In the genomic region with DNA sequence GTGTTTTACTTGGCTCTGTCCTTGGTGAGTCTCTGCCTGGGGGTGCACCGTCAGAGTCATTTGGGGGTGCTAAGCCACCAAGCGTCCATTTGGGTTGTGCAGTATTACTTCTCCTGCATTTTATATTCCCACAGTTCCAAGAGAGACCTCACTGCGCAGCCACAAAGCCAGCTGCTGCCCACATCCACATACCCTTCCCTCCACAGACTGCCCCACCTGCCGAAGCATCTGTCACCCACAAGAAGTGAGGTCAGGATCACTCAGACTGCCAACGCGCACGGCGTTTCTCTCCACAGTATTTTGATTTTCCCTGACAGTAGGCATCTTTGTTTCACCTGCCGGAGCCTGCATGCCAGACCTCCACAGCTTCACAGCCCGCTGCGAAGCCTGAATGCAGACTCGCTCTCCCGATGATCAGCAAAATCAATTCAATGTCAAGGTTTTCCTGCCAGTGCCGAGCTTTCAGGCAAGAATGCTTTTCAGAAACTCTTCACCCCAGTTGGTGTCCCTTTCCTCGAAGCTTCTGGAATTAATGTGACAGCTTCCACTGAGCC, we compare ENCODE assay signal across 25 mouse cellular contexts. TPM values are rescaled to one million over a fixed set of nuclear protein-coding genes. Genes with fewer than 3 reads are reported as not detected.
A peak's percentile ranks its signal among the peaks of the same experiment; 100 is the strongest.
DNase-seq lines count a peak whose midpoint lies in the region; ATAC-seq and TF ChIP-seq lines count a peak whose summit lies in the region.
"Had no signal": no experiment of that assay in that cellular context is flagged by ENCODE, and none has a peak within 500 bp of the region (broad histone marks: within the 10 kb centered on the region; RNA-seq: fewer than 3 reads in every experiment).

No protein-coding gene starts in this region.

- H3K36me3 ChIP-seq in forebrain, embryonic 12.5 days (replicated peaks) = no peaks in the 10 kb centered on the region
- H3K36me3 ChIP-seq in forebrain, embryonic 10.5 days (replicated peaks) = no peaks in the 10 kb centered on the region
- H3K36me3 ChIP-seq in forebrain, postnatal 0 days (ENCODE audit: insufficient read depth) = no peaks in the 10 kb centered on the region
- no peaks in the 10 kb centered on the region for H3K36me3 ChIP-seq in midbrain, embryonic 13.5 days
- H3K36me3 ChIP-seq: heart, embryonic 12.5 days; liver, embryonic 15.5 days had no signal

- ATAC-seq in forebrain, embryonic 12.5 days (ENCODE audit: low FRiP score) = no peak
- peak; percentile 54 for ATAC-seq in forebrain, postnatal 0 days
- ATAC-seq in midbrain, embryonic 13.5 days = no peak
- ATAC-seq: intestine, embryonic 16.5 days; lung, postnatal 0 days had no signal

- H3K27ac ChIP-seq in forebrain, embryonic 12.5 days = peak overlapping the region; percentile 3; the same call in 1 of the 2 replicates
- H3K27ac ChIP-seq in forebrain, embryonic 10.5 days = no peak overlapping the region
- H3K27ac ChIP-seq in forebrain, postnatal 0 days (ENCODE audit: low read depth, low read length) = no peak overlapping the region
- peak overlapping the region; percentile 41 for H3K27ac ChIP-seq in midbrain, embryonic 13.5 days
- H3K27ac ChIP-seq: liver, embryonic 15.5 days had no signal

- no peak for TF ChIP-seq CTCF in forebrain, postnatal 0 days (IDR thresholded peaks at IDR 0.05; ENCODE audit: low read depth)

- H3K9me3 ChIP-seq in forebrain, embryonic 12.5 days = no peaks in the 10 kb centered on the region
- no peaks in the 10 kb centered on the region for H3K9me3 ChIP-seq in forebrain, embryonic 10.5 days
- no peaks in the 10 kb centered on the region for H3K9me3 ChIP-seq in forebrain, postnatal 0 days (ENCODE audit: low read length)
- H3K9me3 ChIP-seq in midbrain, embryonic 13.5 days = no peaks in the 10 kb centered on the region
- H3K9me3 ChIP-seq: heart, embryonic 12.5 days; liver, embryonic 15.5 days had no signal

- no peaks in the 10 kb centered on the region for H3K27me3 ChIP-seq in forebrain, embryonic 12.5 days
- no peaks in the 10 kb centered on the region; the same call in 1 of the 2 replicates for H3K27me3 ChIP-seq in forebrain, embryonic 10.5 days (ENCODE audit: poor library complexity, severe bottlenecking)
- H3K27me3 ChIP-seq in forebrain, postnatal 0 days (ENCODE audit: insufficient read depth, low read length) = no peaks in the 10 kb centered on the region
- no peaks in the 10 kb centered on the region for H3K27me3 ChIP-seq in midbrain, embryonic 13.5 days
- H3K27me3 ChIP-seq: liver, embryonic 15.5 days had no signal

- peaks cover 19% of the 10 kb centered on the region for H3K4me1 ChIP-seq in forebrain, embryonic 12.5 days
- no peaks in the 10 kb centered on the region for H3K4me1 ChIP-seq in forebrain, embryonic 10.5 days
- H3K4me1 ChIP-seq in forebrain, postnatal 0 days (ENCODE audit: insufficient read depth) = peaks cover 11% of the 10 kb centered on the region; the same call in 1 of the 2 replicates
- H3K4me1 ChIP-seq in midbrain, embryonic 13.5 days (replicated peaks) = peaks cover 30% of the 10 kb centered on the region
- H3K4me1 ChIP-seq: liver, embryonic 15.5 days had no signal

- no peak for DNase-seq in forebrain, embryonic 10.5 days (ENCODE audit: extremely low spot score, low spot score)
- peak; percentile 43 for DNase-seq in brain, adult 2 months (ENCODE audit: low read depth, low spot score)
- DNase-seq in forebrain, postnatal 0 days = no peak
- DNase-seq in urinary bladder, adult 18-20 months (ENCODE audit: low spot score in 2 of 2) = no peak
- DNase-seq in left cerebral cortex, adult 9 months (ENCODE audit: low spot score in 2 of 2) = no peak
- DNase-seq in frontal cortex, postnatal 10 days (ENCODE audit: low spot score in 2 of 2) = no peak
- DNase-seq: adrenal gland, postnatal 14 days; B cell, adult 2 months; heart, postnatal 36 days; spleen, adult 18-20 months; thymus, adult 2 months had no signal

- no peak overlapping the region for H3K4me3 ChIP-seq in forebrain, embryonic 12.5 days (replicated peaks)
- no peak overlapping the region for H3K4me3 ChIP-seq in forebrain, embryonic 10.5 days
- H3K4me3 ChIP-seq in forebrain, postnatal 0 days (ENCODE audit: low read depth, low read length) = no peak overlapping the region
- H3K4me3 ChIP-seq in midbrain, embryonic 13.5 days (replicated peaks) = no peak overlapping the region
- H3K4me3 ChIP-seq: erythroblast, embryonic 14.5 days; heart, embryonic 12.5 days; liver, embryonic 15.5 days; myocyte had no signal

- H3K4me2 ChIP-seq in forebrain, embryonic 12.5 days = no peak overlapping the region
- H3K4me2 ChIP-seq in forebrain, postnatal 0 days (ENCODE audit: low read depth) = no peak overlapping the region
- H3K4me2 ChIP-seq in midbrain, embryonic 13.5 days (replicated peaks) = peak overlapping the region; percentile 15; the same call in 1 of the 2 replicates
- H3K4me2 ChIP-seq: heart, embryonic 12.5 days; liver, embryonic 15.5 days had no signal

- no peak overlapping the region for H3K9ac ChIP-seq in forebrain, embryonic 12.5 days
- no peak overlapping the region for H3K9ac ChIP-seq in forebrain, postnatal 0 days
- no peak overlapping the region for H3K9ac ChIP-seq in midbrain, embryonic 13.5 days (replicated peaks)
- H3K9ac ChIP-seq: heart, embryonic 12.5 days; liver, embryonic 15.5 days had no signal

- WGBS in forebrain, embryonic 12.5 days = 70% methylated on average over 15 of the region's 15 CpGs
- 83% methylated on average over 15 of the region's 15 CpGs for WGBS in forebrain, embryonic 10.5 days
- WGBS in forebrain, postnatal 0 days = 29% methylated on average over 15 of the region's 15 CpGs
- WGBS in midbrain, embryonic 13.5 days = 49% methylated on average over 15 of the region's 15 CpGs

RNA-seq across cellular contexts. Expression of a gene that starts 15.7 kb away (rescaled TPM):
- polyA plus RNA-seq in forebrain, embryonic 12.5 days (2016; fragmentation: Nextera tagmentation; extraction: Ambion mirVana) = 8.0 and 9.4 TPM in 2 replicates
- 5.2 and 5.3 TPM in 2 replicates for polyA plus RNA-seq in forebrain, embryonic 10.5 days (2016; fragmentation: Nextera tagmentation; extraction: Ambion mirVana)
- total RNA-seq in forebrain, postnatal 0 days (2014; rRNA removed) = 49.7 and 56.3 TPM in 2 replicates
- polyA plus RNA-seq in forebrain, postnatal 0 days (2015; fragmentation: Nextera tagmentation; extraction: Ambion mirVana) = 5.9 and 12.3 TPM in 2 replicates
- 15.1 and 16.5 TPM in 2 replicates for polyA plus RNA-seq in midbrain, embryonic 13.5 days (2015; fragmentation: Nextera tagmentation; extraction: Ambion mirVana)
- polyA plus RNA-seq: myocyte had no signal

RNA-seq across cellular contexts. Expression of a gene that starts 38.6 kb away (rescaled TPM):
- polyA plus RNA-seq in forebrain, embryonic 12.5 days (2016; fragmentation: Nextera tagmentation; extraction: Ambion mirVana) = not detected in 2 replicates
- not detected in 2 replicates for polyA plus RNA-seq in forebrain, embryonic 10.5 days (2016; fragmentation: Nextera tagmentation; extraction: Ambion mirVana)
- not detected in 2 replicates for total RNA-seq in forebrain, postnatal 0 days (2014; rRNA removed)
- polyA plus RNA-seq in forebrain, postnatal 0 days (2015; fragmentation: Nextera tagmentation; extraction: Ambion mirVana) = not detected in 2 replicates
- not detected in 2 replicates for polyA plus RNA-seq in midbrain, embryonic 13.5 days (2015; fragmentation: Nextera tagmentation; extraction: Ambion mirVana)
- total RNA-seq: adrenal gland, postnatal 14 days; gastrocnemius, adult 18-20 months; granulocyte monocyte progenitor cell, adult 5-6 weeks; heart, postnatal 36 days; megakaryocyte, adult 5-6 weeks had no signal
- polyA plus RNA-seq: erythroblast, embryonic 14.5 days; heart, embryonic 12.5 days; intestine, embryonic 16.5 days; kidney, embryonic 16.5 days; limb, embryonic 14.5 days; liver, embryonic 15.5 days; lung, postnatal 0 days; myocyte; stomach, embryonic 14.5 days had no signal

RNA-seq across cellular contexts. Expression of a gene that starts 50.1 kb away (rescaled TPM):
- polyA plus RNA-seq in forebrain, embryonic 12.5 days (2016; fragmentation: Nextera tagmentation; extraction: Ambion mirVana) = 0.95 and 1.1 TPM in 2 replicates
- polyA plus RNA-seq in forebrain, embryonic 10.5 days (2016; fragmentation: Nextera tagmentation; extraction: Ambion mirVana) = 1.0 TPM in 2 replicates
- total RNA-seq in forebrain, postnatal 0 days (2014; rRNA removed) = 0.81 and 2.0 TPM in 2 replicates
- polyA plus RNA-seq in forebrain, postnatal 0 days (2015; fragmentation: Nextera tagmentation; extraction: Ambion mirVana) = 1.6 and 1.7 TPM in 2 replicates
- 0.27 and 0.42 TPM in 2 replicates for polyA plus RNA-seq in midbrain, embryonic 13.5 days (2015; fragmentation: Nextera tagmentation; extraction: Ambion mirVana)
- total RNA-seq: granulocyte monocyte progenitor cell, adult 5-6 weeks; megakaryocyte, adult 5-6 weeks had no signal
- polyA plus RNA-seq: erythroblast, embryonic 14.5 days; liver, embryonic 15.5 days had no signal

Comparison
In these comparisons a context has a peak if more than half of its experiments do, and no peak if none do; other contexts are left out.
1. H3K27ac ChIP-seq: peak in forebrain, embryonic 12.5 days (single experiment) and midbrain, embryonic 13.5 days (single experiment); none in forebrain, embryonic 10.5 days (single experiment) and forebrain, postnatal 0 days (single experiment).